Mouse (Mus musculus) stomach, embryonic 14.5 days (tissue): ENCODE results near the gene Gm12830. TPM values are rescaled to one million over a fixed set of nuclear protein-coding genes. Genes with fewer than 3 reads are reported as not detected.
A peak's percentile ranks its signal among the peaks of the same experiment; 100 is the strongest.

Source experiments
- ATAC-seq: fragments of 200-750 bp; cut with Nextera tagmentation; 2 replicates; pipeline ENCODE4 v1.8.0; 2017; ENCODE audit warnings: low read depth, moderate TSS enrichment; ENCODE audit not compliant: insufficient number of reproducible peaks, insufficient read depth, low FRiP score
- H3K27ac ChIP-seq: fragments of 300-500 bp; sonication (generic); 2 replicates; pipeline ENCODE4 v1.5.1; 2014; ENCODE audit warnings: mild to moderate bottlenecking, low read length, moderate library complexity, mixed read lengths
- H3K27me3 ChIP-seq: fragments of 300-500 bp; sonication (generic); 2 replicates; pipeline ENCODE4 v1.6.1; 2014; ENCODE audit warnings: low read length, control low read depth, mixed read lengths; ENCODE audit not compliant: control insufficient read depth, insufficient read depth
- H3K36me3 ChIP-seq: fragments of 300-500 bp; sonication (generic); 2 replicates; pipeline ENCODE4 v1.6.1; 2014; ENCODE audit warnings: mild to moderate bottlenecking, control low read depth, low read length, moderate library complexity, mixed read lengths; ENCODE audit not compliant: control insufficient read depth, insufficient read depth
- H3K4me1 ChIP-seq: fragments of 300-500 bp; sonication (generic); 2 replicates; pipeline ENCODE4 v1.6.1; 2014; ENCODE audit warnings: low read length, control low read depth, mixed read lengths; ENCODE audit not compliant: control insufficient read depth, insufficient read depth
- H3K4me2 ChIP-seq: fragments of 300-500 bp; sonication (generic); replicated peaks from 2 replicates; pipeline ENCODE4 v1.6.1; 2014; ENCODE audit warnings: low read depth, low read length, control low read depth
- H3K4me3 ChIP-seq: fragments of 300-500 bp; sonication (generic); 2 replicates; pipeline ENCODE4 v1.5.1; 2014; ENCODE audit warnings: low read depth, low read length, control low read depth
- H3K9ac ChIP-seq: fragments of 300-500 bp; sonication (generic); replicated peaks from 2 replicates; pipeline ENCODE4 v1.6.1; 2014; ENCODE audit warnings: low read depth, mild to moderate bottlenecking, control low read depth, low read length, moderate library complexity, mixed read lengths
- H3K9me3 ChIP-seq: fragments of 300-500 bp; sonication (generic); 2 replicates; pipeline ENCODE4 v1.6.1; 2016; ENCODE audit warnings: low read depth, low read length, control low read depth; ENCODE audit not compliant: control insufficient read depth
- WGBS: fragments of 180-500 bp; shearing (Covaris S2); extraction: QIAGEN DNeasy Blood & Tissue Kit; methylation state at CpG from one replicate; pipeline ENCODE4 v1.1.7; 2014; 5-methylcytosine and 5-hydroxymethylcytosine counted together
- polyA plus RNA-seq: library from polyadenylated mRNA; unstranded; fragments of >200 nt; fragmentation: Nextera tagmentation; extraction: Ambion mirVana; gene quantifications from 2 replicates; pipeline ENCODE4 v1.2.1, GENCODE M21; 2014

Gm12830 gene
- polyA plus RNA-seq, 1 experiment from 2014 or later, result not detected

DNA sequence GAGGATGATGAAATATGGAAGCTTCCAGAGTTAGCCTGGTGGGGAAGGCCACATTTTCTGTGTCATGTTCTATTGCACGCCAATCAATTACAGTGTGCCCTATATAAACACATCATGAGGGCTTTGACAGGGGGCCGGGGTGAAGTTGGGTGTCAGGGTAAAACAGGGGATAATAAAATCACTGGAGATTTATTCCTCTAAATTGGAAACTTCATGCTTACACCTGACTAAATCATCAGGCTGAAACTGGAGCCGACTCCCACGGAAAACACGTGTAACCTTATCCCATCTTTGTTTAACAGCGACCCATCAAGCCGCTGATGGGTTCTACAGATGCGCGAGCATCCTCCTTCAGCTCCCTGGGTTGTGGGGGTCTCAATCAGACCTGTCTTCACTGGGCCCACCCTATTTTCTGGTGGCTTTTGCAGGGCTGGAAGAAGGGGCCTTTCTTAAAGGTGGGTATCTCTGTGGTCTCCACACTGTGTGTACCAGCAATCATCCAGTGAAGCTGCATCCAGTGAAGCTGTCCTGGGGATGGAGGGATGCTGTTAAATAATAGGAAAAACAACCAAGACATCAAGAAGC is 19.9 kb downstream of the Gm12830 start:
- WGBS, result 33% methylated on average over 9 of the region's 9 CpGs
- H3K27ac ChIP-seq, result no peak overlapping the region
- H3K9me3 ChIP-seq, result no peaks in the 10 kb centered on the region
- no peak overlapping the region for H3K4me2 ChIP-seq
- H3K36me3 ChIP-seq, result no peaks in the 10 kb centered on the region
- 0 out of 2 replicates have a peak, but pooled peaks cover 7% of the 10 kb centered on the region for H3K4me1 ChIP-seq
- H3K9ac ChIP-seq, result no peak overlapping the region
- H3K4me3 ChIP-seq, result no peak overlapping the region
- ATAC-seq, result no peak
- peaks cover 10% of the 10 kb centered on the region; the same call in 1 of the 2 replicates for H3K27me3 ChIP-seq

DNA sequence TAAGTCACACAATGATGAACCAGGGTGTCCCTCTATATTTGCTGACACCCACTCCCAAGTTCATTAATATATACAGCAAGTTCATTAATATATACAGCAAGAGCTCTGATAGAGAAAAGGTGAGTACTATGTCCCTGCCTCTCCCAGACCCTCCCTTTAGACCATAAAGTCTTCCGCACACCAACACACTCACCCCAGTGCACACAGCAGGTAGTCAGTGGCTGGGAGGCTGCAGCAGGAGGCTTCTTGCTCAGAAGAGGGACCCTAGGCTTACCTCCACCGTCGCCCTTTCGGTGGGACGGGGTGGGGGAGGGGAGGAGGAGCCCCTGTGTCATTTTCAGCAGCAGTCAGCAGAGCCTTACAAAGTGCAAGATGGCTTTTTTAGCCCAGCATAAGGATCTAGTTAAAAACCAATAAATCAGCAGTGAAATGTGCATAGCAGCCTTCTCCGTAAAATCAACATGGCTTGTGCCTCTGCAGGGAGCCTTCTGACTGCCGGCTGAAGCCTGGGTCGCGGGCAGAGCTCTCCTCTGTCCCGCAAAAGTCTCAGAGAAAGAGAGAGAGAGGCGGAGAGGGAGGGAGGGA is 20.9 kb downstream of the Gm12830 start:
- Histone ChIP-seq H3K9ac (no peak overlapping the region), H3K36me3 (no peaks in the 10 kb centered on the region), H3K4me2 (peak overlapping the region; percentile 18; the same call in 1 of the 2 replicates), H3K4me3 (no peak overlapping the region), H3K9me3 (no peaks in the 10 kb centered on the region), H3K27me3 (peaks cover 10% of the 10 kb centered on the region; the same call in 1 of the 2 replicates), H3K4me1 (0 out of 2 replicates have a peak, but pooled peaks cover 7% of the 10 kb centered on the region), H3K27ac (no peak overlapping the region)
- ATAC-seq, result no peak
- 7% methylated on average over 10 of the region's 11 CpGs for WGBS

DNA sequence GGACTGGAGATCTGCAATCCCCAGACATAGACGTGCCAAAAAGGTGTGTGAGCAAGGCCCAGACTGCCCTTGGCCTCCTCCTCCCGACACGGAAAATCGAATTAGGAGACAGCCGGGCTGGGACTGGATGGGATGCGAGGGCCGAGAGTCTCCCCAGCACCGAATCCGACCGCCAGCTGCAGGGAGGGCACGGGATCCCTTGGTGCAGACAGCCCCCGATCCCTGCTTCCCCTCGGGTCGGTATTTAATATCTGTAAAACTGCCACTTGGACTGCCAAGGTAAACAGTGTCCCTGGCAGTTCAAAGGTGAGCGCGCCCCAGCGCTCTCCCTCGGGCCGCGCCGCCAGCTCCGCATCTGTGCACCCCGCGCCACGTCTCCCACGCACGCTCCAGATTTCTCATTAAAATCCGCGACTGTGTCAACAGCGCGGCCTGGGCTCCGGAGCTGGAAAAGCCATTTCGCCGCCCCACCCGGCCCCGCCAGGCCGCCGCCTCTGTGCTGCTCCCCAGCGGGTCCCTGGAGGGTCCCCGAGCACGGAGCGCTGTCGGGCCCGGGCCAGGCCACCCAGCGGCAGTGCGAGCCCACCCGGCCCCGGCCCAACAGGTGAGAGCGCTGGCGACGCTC is 21.7 kb downstream of the Gm12830 start:
- Histone ChIP-seq H3K4me2 (peak overlapping the region; percentile 79), H3K36me3 (no peaks in the 10 kb centered on the region), H3K9me3 (no peaks in the 10 kb centered on the region), H3K27ac (no peak overlapping the region), H3K4me3 (peak overlapping the region; percentile 33), H3K27me3 (peaks cover 10% of the 10 kb centered on the region; the same call in 1 of the 2 replicates), H3K9ac (peak overlapping the region; percentile 18; the same call in 1 of the 2 replicates), H3K4me1 (0 out of 2 replicates have a peak, but pooled peaks cover 7% of the 10 kb centered on the region)
- 1% methylated on average over 50 of the region's 51 CpGs for WGBS
- ATAC-seq, result peak; percentile 54; the same call in 1 of the 2 replicates

- H3K27me3 ChIP-seq, result peaks cover 10% of the 10 kb centered on the region; the same call in 1 of the 2 replicates
- WGBS, result 56% methylated on average over 1 of the region's 1 CpGs
- no peak for ATAC-seq
Observed at GRCm38 (mm10) chr4:114844600-114844999, 23.1 kb downstream of the Gm12830 start.

GRCm38 (mm10) chr4:114845622-114846021 is 24.1 kb downstream of the Gm12830 start:
- 51% methylated on average over 4 of the region's 4 CpGs for WGBS
- Histone ChIP-seq H3K4me3 (no peak overlapping the region), H3K9me3 (no peaks in the 10 kb centered on the region), H3K36me3 (no peaks in the 10 kb centered on the region), H3K4me2 (no peak overlapping the region), H3K9ac (no peak overlapping the region), H3K27me3 (peaks cover 10% of the 10 kb centered on the region; the same call in 1 of the 2 replicates), H3K27ac (no peak overlapping the region), H3K4me1 (0 out of 2 replicates have a peak, but pooled peaks cover 7% of the 10 kb centered on the region)
- no peak for ATAC-seq

More at GRCm38 (mm10) chr4:114844600-114844999, 23.1 kb downstream of the Gm12830 start:
- H3K4me3 ChIP-seq, result no peak overlapping the region
- no peak overlapping the region for H3K9ac ChIP-seq
- H3K4me2 ChIP-seq, result no peak overlapping the region
- H3K27ac ChIP-seq, result no peak overlapping the region
- H3K4me1 ChIP-seq, result 0 out of 2 replicates have a peak, but pooled peaks cover 7% of the 10 kb centered on the region
- no peaks in the 10 kb centered on the region for H3K9me3 ChIP-seq
- no peaks in the 10 kb centered on the region for H3K36me3 ChIP-seq

- 69% methylated on average over 6 of the region's 6 CpGs for WGBS
- no peak overlapping the region for H3K27ac ChIP-seq
- no peak overlapping the region for H3K4me2 ChIP-seq
- H3K4me1 ChIP-seq, result 0 out of 2 replicates have a peak, but pooled peaks cover 7% of the 10 kb centered on the region
- peaks cover 7% of the 10 kb centered on the region; the same call in 1 of the 2 replicates for H3K27me3 ChIP-seq
- no peak for ATAC-seq
- no peaks in the 10 kb centered on the region for H3K9me3 ChIP-seq
- H3K36me3 ChIP-seq, result no peaks in the 10 kb centered on the region
- no peak overlapping the region for H3K9ac ChIP-seq
- H3K4me3 ChIP-seq, result no peak overlapping the region
Observed at GRCm38 (mm10) chr4:114846723-114847122, 25.2 kb downstream of the Gm12830 start.

DNA sequence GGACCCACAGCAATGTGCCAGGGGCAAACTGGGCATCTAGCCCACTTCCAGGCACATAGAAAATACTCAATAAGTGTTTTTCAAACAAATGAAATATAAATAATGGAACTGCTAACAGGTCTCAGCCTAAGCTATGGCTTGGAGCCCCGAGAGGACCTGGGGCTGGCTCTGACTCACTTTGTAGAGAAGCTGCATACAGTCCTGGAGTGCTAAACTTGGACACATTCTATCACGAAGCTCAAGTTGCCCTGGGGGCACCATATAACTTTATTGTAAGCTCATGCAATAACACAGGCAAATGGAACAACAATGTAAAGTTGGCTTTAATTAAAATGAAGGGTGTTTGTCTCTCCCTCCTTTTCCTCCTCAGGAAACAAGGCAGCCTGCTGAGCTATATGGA is 32.4 kb downstream of the Gm12830 start:
- 72% methylated on average over 2 of the region's 2 CpGs for WGBS

GRCm38 (mm10) chr4:114858426-114858825 is 36.9 kb downstream of the Gm12830 start:
- no peak overlapping the region for H3K9ac ChIP-seq
- ATAC-seq, result no peak

More for the DNA sequence above, 32.4 kb downstream of the Gm12830 start:
- Histone ChIP-seq H3K27me3 (no peaks in the 10 kb centered on the region), H3K36me3 (no peaks in the 10 kb centered on the region), H3K4me3 (no peak overlapping the region), H3K9ac (no peak overlapping the region), H3K9me3 (no peaks in the 10 kb centered on the region), H3K4me2 (no peak overlapping the region), H3K27ac (no peak overlapping the region), H3K4me1 (no peaks in the 10 kb centered on the region)
- ATAC-seq, result no peak

More at GRCm38 (mm10) chr4:114858426-114858825, 36.9 kb downstream of the Gm12830 start:
- H3K4me3 ChIP-seq, result no peak overlapping the region
- no peaks in the 10 kb centered on the region for H3K27me3 ChIP-seq
- no peak overlapping the region for H3K27ac ChIP-seq
- no peaks in the 10 kb centered on the region for H3K4me1 ChIP-seq
- no peaks in the 10 kb centered on the region for H3K36me3 ChIP-seq
- 39% methylated on average over 5 of the region's 5 CpGs for WGBS
- no peaks in the 10 kb centered on the region for H3K9me3 ChIP-seq
- no peak overlapping the region for H3K4me2 ChIP-seq
